Mouse (Mus musculus) left cerebral cortex, postnatal 10 days (tissue): ENCODE measurements at regions not wholly inside any gene's neighbourhood (a gene's known extent, or its start where the extent isn't known, plus 50 kb on each side); places are given as distances from the start of the nearest gene placed in this dataset.
A peak's percentile ranks its signal among the peaks of the same experiment; 100 is the strongest.

Experiments
- DNase-seq, 2 experiments: peaks; one replicate each; pipeline ENCODE4 v3.0.0; 2021 to 2022; ENCODE audit warnings: low spot score in 2 of 2, mixed read lengths in 1 of 2; ENCODE audit errors: extremely low spot score in 1 of 2
- intact Hi-C: fragments of 180-260 bp; cut with DNase I; formaldehyde crosslinking; loops from one replicate; pipeline ENCODE4 v1.15.1; 2025

- DNase-seq = no peak
- intact Hi-C loops = no loop called here
These were observed 895.8 kb upstream of the Tmprss15 start for GRCm38 (mm10) chr16:79986746-79987145.

GRCm38 (mm10) chr16:79972146-79972545, 881.2 kb upstream of the Tmprss15 start:
- intact Hi-C loops = no loop called here
- DNase-seq = no peak

GRCm38 (mm10) chr16:79937042-79937441, 846.1 kb upstream of the Tmprss15 start:
- DNase-seq = no peak
- intact Hi-C loops = no loop called here

- intact Hi-C loops = no loop called here
- no peak for DNase-seq
These were observed 816.2 kb upstream of the Tmprss15 start for GRCm38 (mm10) chr16:79907126-79907525.

- intact Hi-C loops = no loop called here
- DNase-seq = peak in 1 of 2 experiments; percentile 1
These were observed 810.6 kb upstream of the Tmprss15 start for GRCm38 (mm10) chr16:79901467-79901866.

GRCm38 (mm10) chr16:79881855-79882254, 791.0 kb upstream of the Tmprss15 start:
- DNase-seq = no peak
- intact Hi-C loops = no loop called here

- intact Hi-C loops = no loop called here
- DNase-seq = no peak
These were observed 787.2 kb upstream of the Tmprss15 start for GRCm38 (mm10) chr16:79878063-79878462.

- intact Hi-C loops = no loop called here
- DNase-seq = peak in 1 of 2 experiments; percentile 5
These were observed 785.9 kb upstream of the Tmprss15 start for GRCm38 (mm10) chr16:79876827-79877226.

GRCm38 (mm10) chr16:79870578-79871270, 779.8 kb upstream of the Tmprss15 start:
- no peak for DNase-seq
- intact Hi-C loops = no loop called here

GRCm38 (mm10) chr16:79859540-79859939, 768.6 kb upstream of the Tmprss15 start:
- intact Hi-C loops = no loop called here
- no peak for DNase-seq

GRCm38 (mm10) chr16:79849152-79849551, 758.3 kb upstream of the Tmprss15 start:
- DNase-seq = no peak
- intact Hi-C loops = no loop called here

GRCm38 (mm10) chr16:79816913-79817312, 726.0 kb upstream of the Tmprss15 start:
- intact Hi-C loops = no loop called here

GRCm38 (mm10) chr16:79778729-79779128, 687.8 kb upstream of the Tmprss15 start:
- no peak for DNase-seq
- intact Hi-C loops = no loop called here

More at GRCm38 (mm10) chr16:79816913-79817312, 726.0 kb upstream of the Tmprss15 start:
- DNase-seq = no peak
